Mouse (Mus musculus) neural tube, embryonic 14.5 days (tissue): ENCODE measurements at regions not wholly inside any gene's neighbourhood (a gene's known extent, or its start where the extent isn't known, plus 50 kb on each side); places are given as distances from the start of the nearest gene placed in this dataset.

Source experiments
- ATAC-seq: fragments of 200-750 bp; cut with Nextera tagmentation; 2 replicates; pipeline ENCODE4 v1.8.0; 2017; ENCODE audit warnings: low read depth, mild to moderate bottlenecking, moderate TSS enrichment, moderate library complexity
- H3K27ac ChIP-seq: fragments of 300-500 bp; sonication (generic); 2 replicates; pipeline ENCODE4 v1.5.1; 2014; ENCODE audit warnings: low read depth, mild to moderate bottlenecking, control low read depth, low read length, moderate library complexity, mixed read lengths
- H3K27me3 ChIP-seq: fragments of 300-500 bp; sonication (generic); 2 replicates; pipeline ENCODE4 v1.6.1; 2014; ENCODE audit warnings: low read length; ENCODE audit not compliant: control insufficient read depth, insufficient read depth
- H3K36me3 ChIP-seq: fragments of 300-500 bp; sonication (generic); 2 replicates; pipeline ENCODE4 v1.6.1; 2014; ENCODE audit warnings: low read length, mixed read lengths; ENCODE audit not compliant: control insufficient read depth, insufficient read depth
- H3K4me1 ChIP-seq: fragments of 300-500 bp; sonication (generic); 2 replicates; pipeline ENCODE4 v1.6.1; 2014; ENCODE audit warnings: low read length; ENCODE audit not compliant: control insufficient read depth, insufficient read depth
- H3K4me2 ChIP-seq: fragments of 300-500 bp; sonication (generic); 2 replicates; pipeline ENCODE4 v1.6.1; 2014; ENCODE audit warnings: mild to moderate bottlenecking, low read depth, low read length, control low read depth
- H3K4me3 ChIP-seq: fragments of 300-500 bp; sonication (generic); 2 replicates; pipeline ENCODE4 v1.5.1; 2014; ENCODE audit warnings: low read depth, low read length, control low read depth, mixed read lengths
- H3K9ac ChIP-seq: fragments of 300-500 bp; sonication (generic); replicated peaks from 2 replicates; pipeline ENCODE4 v1.6.1; 2014; ENCODE audit warnings: low read depth, mild to moderate bottlenecking, control low read depth, low read length, mixed read lengths
- H3K9me3 ChIP-seq: fragments of 300-500 bp; sonication (generic); 2 replicates; pipeline ENCODE4 v1.6.1; 2016; ENCODE audit warnings: low read length; ENCODE audit not compliant: control insufficient read depth
- WGBS: fragments of 180-500 bp; shearing (Covaris S2); extraction: QIAGEN DNeasy Blood & Tissue Kit; methylation state at CpG from one replicate; pipeline ENCODE4 v1.1.7; 2014; 5-methylcytosine and 5-hydroxymethylcytosine counted together

DNA sequence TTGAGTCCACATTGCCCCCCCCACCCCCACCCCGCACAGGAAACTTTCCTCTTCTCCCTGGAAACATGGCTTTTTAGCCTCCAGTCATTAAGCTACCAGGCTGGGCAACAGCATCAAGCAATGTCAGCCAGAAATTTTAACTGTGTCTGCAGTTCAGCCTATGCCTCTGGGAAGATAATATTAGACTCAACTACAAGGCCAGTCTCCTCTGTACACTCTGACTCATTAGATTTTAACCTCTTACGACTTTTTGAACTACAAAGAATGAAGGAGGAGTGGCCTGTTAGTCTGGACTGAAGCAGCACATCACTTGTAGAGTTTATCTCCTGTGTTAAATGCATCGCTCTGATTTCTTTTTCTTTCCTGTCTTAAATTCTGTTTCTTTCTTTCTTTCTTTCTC lies 50.3 kb upstream of the Ap1s2 start:
- H3K27me3 ChIP-seq: no peaks in the 10 kb centered on the region
- WGBS: 64% methylated on average over 3 of the region's 3 CpGs

More for the DNA sequence above, 50.3 kb upstream of the Ap1s2 start:
- Histone ChIP-seq H3K9me3 (no peaks in the 10 kb centered on the region), H3K9ac (no peak overlapping the region), H3K27ac (no peak overlapping the region), H3K4me2 (no peak overlapping the region), H3K36me3 (no peaks in the 10 kb centered on the region), H3K4me1 (no peaks in the 10 kb centered on the region), H3K4me3 (no peak overlapping the region)
- ATAC-seq: no peak
